Mouse (Mus musculus) gastrocnemius, adult 8-10 months (tissue): ENCODE results near the gene Sez6l2. TPM values are rescaled to one million over a fixed set of nuclear protein-coding genes. Genes with fewer than 3 reads are reported as not detected.

ENCODE experiments used
- DNase-seq, 2 experiments: peaks; one replicate each; pipeline ENCODE4 v3.0.0; 2022; ENCODE audit warnings: low spot score in 2 of 2
- total RNA-seq, 4 experiments: library from RNA; stranded (reverse); gene quantifications; 2 replicates each; pipeline ENCODE4 v1.2.4; 2022

Sez6l2 gene
- total RNA-seq, 4 experiments from 2014 or later, result 0.19 to 1.1 (median 0.51) TPM

- DNase-seq, result no peak
Measured at GRCm38 (mm10) chr7:127007313-127008024, 57.1 kb downstream of the Sez6l2 start.

GRCm38 (mm10) chr7:127008239-127009019 lies 58.1 kb downstream of the Sez6l2 start:
- DNase-seq, result peak; percentile 61 to 63

- no peak for DNase-seq
Measured at GRCm38 (mm10) chr7:127009307-127010085, 59.1 kb downstream of the Sez6l2 start.

- no peak for DNase-seq
Measured at GRCm38 (mm10) chr7:127011051-127011450, 60.7 kb downstream of the Sez6l2 start.

- no peak for DNase-seq
Measured at GRCm38 (mm10) chr7:127011717-127012116, 61.4 kb downstream of the Sez6l2 start.

- DNase-seq, result no peak
Measured at GRCm38 (mm10) chr7:127012374-127012773, 62.0 kb downstream of the Sez6l2 start.

GRCm38 (mm10) chr7:127012845-127013244 lies 62.5 kb downstream of the Sez6l2 start:
- DNase-seq, result no peak

GRCm38 (mm10) chr7:127013385-127013784 lies 63.0 kb downstream of the Sez6l2 start:
- DNase-seq, result no peak

GRCm38 (mm10) chr7:127014320-127014719 lies 64.0 kb downstream of the Sez6l2 start, which contains the start of gene Mvp:
Mvp (minus strand) TSS chr7:127014621.
- peak; percentile 68 for DNase-seq

GRCm38 (mm10) chr7:127014993-127015392 lies 64.6 kb downstream of the Sez6l2 start:
- no peak for DNase-seq

- DNase-seq, result no peak
Measured at GRCm38 (mm10) chr7:127016081-127016480, 65.7 kb downstream of the Sez6l2 start.

- DNase-seq, result no peak
Measured at GRCm38 (mm10) chr7:127016481-127016485, 65.9 kb downstream of the Sez6l2 start, which contains the start of gene Pagr1b. Pagr1b (minus strand) TSS chr7:127016484.

- DNase-seq, result no peak
Measured at GRCm38 (mm10) chr7:127016486-127016938, 66.1 kb downstream of the Sez6l2 start.

GRCm38 (mm10) chr7:127016971-127017949 lies 66.9 kb downstream of the Sez6l2 start, which contains the start of gene Pagr1a:
Pagr1a (minus strand) TSS chr7:127017352.
- peak; percentile 92 to 97 for DNase-seq

GRCm38 (mm10) chr7:127017950-127018345 lies 67.6 kb downstream of the Sez6l2 start:
- no peak for DNase-seq

- DNase-seq, result no peak
Measured at GRCm38 (mm10) chr7:127018416-127019305, 68.3 kb downstream of the Sez6l2 start.

GRCm38 (mm10) chr7:127019306-127019960 lies 69.1 kb downstream of the Sez6l2 start:
- DNase-seq, result no peak

- no peak for DNase-seq
Measured at GRCm38 (mm10) chr7:127020031-127020430, 69.7 kb downstream of the Sez6l2 start.
